Mouse (Mus musculus) right cerebral cortex, postnatal 14 days (tissue): ENCODE data around the gene F11r.
"Not testable (repeated sequence)": the region's sequence is repeated elsewhere in the genome, so short reads cannot be mapped to it uniquely, and the experiment has no call there.

Source experiments
- DNase-seq: peaks from one replicate; pipeline ENCODE4 v3.0.0; 2022

Gene F11r

GRCm38 (mm10) chr1:171471941-171472340 lies 34.6 kb downstream of the F11r start:
- not testable (repeated sequence) for DNase-seq

- no peak for DNase-seq
Observed at GRCm38 (mm10) chr1:171473506-171473905, 36.2 kb downstream of the F11r start.

- no peak for DNase-seq
Observed at GRCm38 (mm10) chr1:171473920-171474640, 36.7 kb downstream of the F11r start.

GRCm38 (mm10) chr1:171477123-171477522 lies 39.8 kb downstream of the F11r start:
- DNase-seq: no peak

GRCm38 (mm10) chr1:171477758-171478545 lies 40.6 kb downstream of the F11r start:
- no peak for DNase-seq

GRCm38 (mm10) chr1:171478968-171479367 lies 41.6 kb downstream of the F11r start:
- peak; percentile 75 for DNase-seq

- no peak for DNase-seq
Observed at GRCm38 (mm10) chr1:171494241-171494640, 56.9 kb downstream of the F11r start.

- no peak for DNase-seq
Observed at GRCm38 (mm10) chr1:171495371-171495770, 58.0 kb downstream of the F11r start.

GRCm38 (mm10) chr1:171499856-171500255 lies 62.5 kb downstream of the F11r start:
- DNase-seq: no peak

- no peak for DNase-seq
Observed at GRCm38 (mm10) chr1:171501016-171501610, 63.8 kb downstream of the F11r start.

- DNase-seq: no peak
Observed at GRCm38 (mm10) chr1:171501636-171502080, 64.3 kb downstream of the F11r start.

GRCm38 (mm10) chr1:171502388-171503249 lies 65.3 kb downstream of the F11r start:
- peak; percentile 43 for DNase-seq

GRCm38 (mm10) chr1:171503250-171503591 lies 65.9 kb downstream of the F11r start, which contains the start of gene Alyref2:
Gene Alyref2, plus strand, starts transcription at chr1:171503478.
- DNase-seq: peak; percentile 92

- peak; percentile 61 for DNase-seq
Observed at GRCm38 (mm10) chr1:171503592-171504291, 66.4 kb downstream of the F11r start.

- no peak for DNase-seq
Observed at GRCm38 (mm10) chr1:171504586-171504985, 67.3 kb downstream of the F11r start.

GRCm38 (mm10) chr1:171513234-171513633 lies 75.9 kb downstream of the F11r start:
- DNase-seq: no peak

- no peak for DNase-seq
Observed at GRCm38 (mm10) chr1:171513760-171514159, 76.4 kb downstream of the F11r start.
